Mouse (Mus musculus) C2C12 (cell line): ENCODE results near the gene Arhgap21. TPM values are rescaled to one million over a fixed set of nuclear protein-coding genes. Genes with fewer than 3 reads are reported as not detected.

Source experiments
- H3K27me3 ChIP-seq: one replicate; pipeline ENCODE4 v1.6.1; 2011; ENCODE audit not compliant: control insufficient read depth, insufficient read depth, insufficient read length
- H3K36me3 ChIP-seq: one replicate; pipeline ENCODE4 v1.6.1; 2011; ENCODE audit not compliant: control insufficient read depth, insufficient read depth
- H3K4me3 ChIP-seq: one replicate; pipeline ENCODE4 v1.5.1; 2011; ENCODE audit warnings: mild to moderate bottlenecking, control low read depth; ENCODE audit not compliant: poor library complexity, insufficient read depth, severe bottlenecking
- H3K79me2 ChIP-seq: one replicate; pipeline ENCODE4 v1.6.1; 2011; ENCODE audit not compliant: control insufficient read depth, insufficient read depth
- H3K79me3 ChIP-seq: one replicate; pipeline ENCODE4 v1.6.1; 2011; ENCODE audit warnings: low read depth, control low read depth
- H3ac ChIP-seq: one replicate; pipeline ENCODE3; 2011; ENCODE audit warnings: low read depth; ENCODE audit not compliant: control insufficient read depth, insufficient read length
- CEBPB ChIP-seq: IDR thresholded peaks from one replicate; pipeline ENCODE4 v1.6.1; 2011; ENCODE audit warnings: low read depth, mild to moderate bottlenecking, control low read depth, moderate library complexity
- CTCF ChIP-seq: IDR thresholded peaks from one replicate; pipeline ENCODE4 v1.5.1; 2011; ENCODE audit not compliant: control insufficient read depth, insufficient read depth, insufficient read length
- FOSL1 ChIP-seq: IDR thresholded peaks from one replicate; pipeline ENCODE4 v1.8.0; 2011; ENCODE audit warnings: mild to moderate bottlenecking, low read length; ENCODE audit not compliant: poor library complexity, insufficient read depth, severe bottlenecking
- MAX ChIP-seq: IDR thresholded peaks from one replicate; pipeline ENCODE4 v1.6.1; 2011; ENCODE audit warnings: mild to moderate bottlenecking, control low read depth
- MYOD1 ChIP-seq: IDR thresholded peaks from one replicate; pipeline ENCODE4 v1.6.1; 2011; ENCODE audit warnings: low read depth; ENCODE audit not compliant: control insufficient read depth, insufficient read length
- MYOG ChIP-seq: IDR thresholded peaks from one replicate; pipeline ENCODE4 v1.6.1; 2011; ENCODE audit not compliant: control insufficient read depth, insufficient read length; ENCODE audit errors: extremely low read depth
- USF1 ChIP-seq: IDR thresholded peaks from one replicate; pipeline ENCODE4 v1.6.1; 2011; ENCODE audit warnings: low read depth, mild to moderate bottlenecking, control low read depth, moderate library complexity
- polyA plus RNA-seq: library from polyadenylated mRNA; unstranded; fragments of >200 nt; fragmentation: generic; extraction: Trizol; gene quantifications from one replicate; pipeline ENCODE4 v1.2.1, GENCODE M21; 2012; ENCODE audit warnings: missing spikeins

Arhgap21 gene
- polyA plus RNA-seq, 1 experiment, result 15.9 TPM

DNA sequence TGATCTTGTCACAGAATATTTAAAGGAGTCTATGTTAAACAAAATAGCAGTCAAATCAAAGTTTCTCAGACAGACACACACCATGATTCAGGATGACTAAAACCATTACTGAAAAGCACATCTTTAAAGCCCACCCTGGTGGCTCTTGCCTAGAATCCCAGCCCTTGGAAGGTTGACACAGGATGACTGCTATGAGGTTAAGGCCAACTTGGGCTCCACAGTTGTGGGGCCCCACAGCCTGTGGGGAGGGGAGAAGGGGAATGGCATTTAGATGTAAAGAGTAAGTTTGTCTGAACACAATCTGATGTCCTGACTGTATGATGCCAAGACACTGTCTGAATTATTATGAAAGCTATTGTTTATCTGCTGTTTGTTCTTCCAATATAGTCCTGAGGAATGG is 4.2 kb downstream of the Arhgap21 start:
- Histone ChIP-seq H3K27me3 (no peaks in the 10 kb centered on the region), H3ac (no peak overlapping the region), H3K79me2 (peaks cover 91% of the 10 kb centered on the region), H3K36me3 (peaks cover 11% of the 10 kb centered on the region), H3K4me3 (no peak overlapping the region), H3K79me3 (peaks cover 84% of the 10 kb centered on the region)
- TF ChIP-seq MAX (no peak), USF1 (no peak), MYOD1 (no peak), CEBPB (no peak), FOSL1 (no peak), MYOG (no peak), CTCF (no peak)

GRCm38 (mm10) chr2:20963226-20963805 is 5.4 kb downstream of the Arhgap21 start:
- peaks cover 11% of the 10 kb centered on the region for H3K36me3 ChIP-seq
- H3K79me3 ChIP-seq, result peaks cover 94% of the 10 kb centered on the region
- TF ChIP-seq FOSL1, result no peak
- no peak for TF ChIP-seq MYOG
- TF ChIP-seq USF1, result no peak
- no peak for TF ChIP-seq MAX
- no peak for TF ChIP-seq MYOD1
- TF ChIP-seq CEBPB, result no peak
- TF ChIP-seq CTCF, result no peak
- H3ac ChIP-seq, result no peak overlapping the region
- no peaks in the 10 kb centered on the region for H3K27me3 ChIP-seq
- H3K79me2 ChIP-seq, result peaks cover 100% of the 10 kb centered on the region
- no peak overlapping the region for H3K4me3 ChIP-seq

GRCm38 (mm10) chr2:20962284-20962683 is 6.4 kb downstream of the Arhgap21 start:
- peaks cover 93% of the 10 kb centered on the region for H3K79me3 ChIP-seq
- no peaks in the 10 kb centered on the region for H3K27me3 ChIP-seq
- TF ChIP-seq MAX (no peak), MYOG (no peak), USF1 (no peak), MYOD1 (no peak), CTCF (no peak), FOSL1 (no peak), CEBPB (no peak)
- no peak overlapping the region for H3ac ChIP-seq
- no peak overlapping the region for H3K4me3 ChIP-seq
- peaks cover 11% of the 10 kb centered on the region for H3K36me3 ChIP-seq
- peaks cover 100% of the 10 kb centered on the region for H3K79me2 ChIP-seq

DNA sequence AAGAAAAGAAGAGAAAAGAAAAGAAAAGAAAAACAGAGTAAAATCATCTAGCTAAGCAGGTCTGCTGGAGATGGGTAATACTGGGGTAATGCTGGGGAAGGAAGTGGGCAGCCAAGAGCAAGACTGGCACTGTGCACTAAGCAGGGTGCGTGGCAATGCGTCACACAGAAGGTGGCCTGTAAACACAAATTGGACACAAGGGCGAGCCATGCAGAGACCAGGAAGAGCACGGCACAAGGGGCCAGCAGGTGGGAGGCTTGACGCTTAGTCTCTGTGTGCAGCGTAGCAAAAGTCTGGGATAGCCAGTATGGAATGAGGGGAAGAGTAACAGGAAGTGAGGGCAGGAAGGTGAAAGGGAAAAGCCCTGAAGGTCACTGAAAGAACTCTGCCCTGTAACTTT is 6.9 kb downstream of the Arhgap21 start:
- Histone ChIP-seq H3K27me3 (no peaks in the 10 kb centered on the region), H3K79me2 (peaks cover 100% of the 10 kb centered on the region), H3K4me3 (no peak overlapping the region), H3K79me3 (peaks cover 93% of the 10 kb centered on the region), H3ac (no peak overlapping the region), H3K36me3 (peaks cover 11% of the 10 kb centered on the region)
- TF ChIP-seq MYOG (no peak), FOSL1 (no peak), MYOD1 (no peak), MAX (no peak), CTCF (no peak), USF1 (no peak), CEBPB (no peak)

DNA sequence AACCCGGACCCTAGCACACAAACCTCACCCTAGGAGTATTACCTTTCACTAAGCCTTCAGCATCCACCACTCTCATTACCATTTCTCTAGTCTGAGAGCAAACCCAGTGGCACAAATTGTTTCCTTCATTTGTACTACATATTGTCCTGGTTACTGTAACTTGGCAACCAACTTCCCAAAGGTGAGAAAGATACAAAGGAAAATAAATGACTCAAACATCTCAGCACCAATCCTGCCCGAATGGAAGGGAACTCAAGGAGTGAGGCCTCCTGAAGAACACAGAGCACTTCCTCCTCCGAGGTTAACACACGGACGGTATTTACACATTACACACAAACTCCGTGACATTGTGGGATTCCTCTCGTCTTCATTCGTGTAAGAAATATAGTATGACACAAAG is 7.4 kb downstream of the Arhgap21 start:
- Histone ChIP-seq H3K4me3 (no peak overlapping the region), H3K79me3 (peaks cover 93% of the 10 kb centered on the region), H3K79me2 (peaks cover 100% of the 10 kb centered on the region), H3K36me3 (peaks cover 11% of the 10 kb centered on the region), H3K27me3 (no peaks in the 10 kb centered on the region), H3ac (no peak overlapping the region)
- TF ChIP-seq CTCF (no peak), MYOG (no peak), MYOD1 (no peak), MAX (no peak), FOSL1 (no peak), CEBPB (no peak), USF1 (no peak)

- H3K36me3 ChIP-seq, result peaks cover 7% of the 10 kb centered on the region
- TF ChIP-seq FOSL1 (no peak), USF1 (no peak), MYOD1 (no peak), CTCF (no peak)
- H3ac ChIP-seq, result no peak overlapping the region
- H3K27me3 ChIP-seq, result no peaks in the 10 kb centered on the region
- H3K79me2 ChIP-seq, result peaks cover 100% of the 10 kb centered on the region
- peaks cover 92% of the 10 kb centered on the region for H3K79me3 ChIP-seq
- H3K4me3 ChIP-seq, result no peak overlapping the region
Measured at GRCm38 (mm10) chr2:20960668-20961035, 8.0 kb downstream of the Arhgap21 start.
